Mouse (Mus musculus) kidney, postnatal 14 days (tissue): ENCODE measurements around the gene Usmg5.

ENCODE experiments used
- DNase-seq: peaks from one replicate; pipeline ENCODE4 v3.0.0; 2022; ENCODE audit warnings: mixed read lengths

Usmg5 gene

GRCm38 (mm10) chr19:47053471-47053870 lies 37.0 kb downstream of the Usmg5 start:
- DNase-seq: peak; percentile 68

- no peak for DNase-seq
These were observed 37.5 kb downstream of the Usmg5 start for GRCm38 (mm10) chr19:47052927-47053326.

GRCm38 (mm10) chr19:47050271-47051032 lies 40.0 kb downstream of the Usmg5 start, which contains the start of gene Pcgf6:
Pcgf6 (minus strand) TSS chr19:47050906.
- DNase-seq: peak; percentile 90

GRCm38 (mm10) chr19:47049840-47050239 lies 40.6 kb downstream of the Usmg5 start:
- no peak for DNase-seq

GRCm38 (mm10) chr19:47049061-47049460 lies 41.4 kb downstream of the Usmg5 start:
- DNase-seq: no peak

- DNase-seq: no peak
These were observed 43.1 kb downstream of the Usmg5 start for GRCm38 (mm10) chr19:47047236-47047833.

- no peak for DNase-seq
These were observed 44.1 kb downstream of the Usmg5 start for GRCm38 (mm10) chr19:47046343-47046742.

- no peak for DNase-seq
These were observed 46.8 kb downstream of the Usmg5 start for GRCm38 (mm10) chr19:47043608-47044007.

- no peak for DNase-seq
These were observed 49.5 kb downstream of the Usmg5 start for GRCm38 (mm10) chr19:47040720-47041473.

GRCm38 (mm10) chr19:47036596-47036995 lies 53.9 kb downstream of the Usmg5 start:
- DNase-seq: no peak

- no peak for DNase-seq
These were observed 55.5 kb downstream of the Usmg5 start for GRCm38 (mm10) chr19:47034916-47035315.
